Mouse (Mus musculus): ENCODE results near the gene Tbl1xr1. TPM values are rescaled to one million over a fixed set of nuclear protein-coding genes. Genes with fewer than 3 reads are reported as not detected.
A peak's percentile ranks its signal among the peaks of the same experiment; 100 is the strongest.

The Tbl1xr1 gene
- total RNA-seq, 2 experiments from 2014 or later: 11.9 to 53.7 TPM

- no peak for ATAC-seq (replicated peaks; ENCODE audit: low FRiP score, poor library complexity, severe bottlenecking)
Observed at GRCm38 (mm10) chr3:22084222-22084996, 8.0 kb downstream of the Tbl1xr1 start.

- ATAC-seq (replicated peaks; ENCODE audit: low FRiP score, poor library complexity, severe bottlenecking): no peak
Observed at GRCm38 (mm10) chr3:22089825-22090224, 13.4 kb downstream of the Tbl1xr1 start.

GRCm38 (mm10) chr3:22090431-22091265 lies 14.2 kb downstream of the Tbl1xr1 start:
- no peak for ATAC-seq (replicated peaks; ENCODE audit: low FRiP score, poor library complexity, severe bottlenecking)

- ATAC-seq (replicated peaks; ENCODE audit: low FRiP score, poor library complexity, severe bottlenecking): no peak
Observed at GRCm38 (mm10) chr3:22091266-22091550, 14.8 kb downstream of the Tbl1xr1 start.

GRCm38 (mm10) chr3:22091681-22092080 lies 15.2 kb downstream of the Tbl1xr1 start:
- no peak for ATAC-seq (replicated peaks; ENCODE audit: low FRiP score, poor library complexity, severe bottlenecking)

GRCm38 (mm10) chr3:22092784-22093183 lies 16.3 kb downstream of the Tbl1xr1 start:
- ATAC-seq (replicated peaks; ENCODE audit: low FRiP score, poor library complexity, severe bottlenecking): no peak

- ATAC-seq (replicated peaks; ENCODE audit: low FRiP score, poor library complexity, severe bottlenecking): no peak
Observed at GRCm38 (mm10) chr3:22103986-22104515, 27.6 kb downstream of the Tbl1xr1 start.

- no peak for ATAC-seq (replicated peaks; ENCODE audit: low FRiP score, poor library complexity, severe bottlenecking)
Observed at GRCm38 (mm10) chr3:22105471-22105870, 29.0 kb downstream of the Tbl1xr1 start.

- ATAC-seq (replicated peaks; ENCODE audit: low FRiP score, poor library complexity, severe bottlenecking): no peak
Observed at GRCm38 (mm10) chr3:22108013-22108412, 31.6 kb downstream of the Tbl1xr1 start.

GRCm38 (mm10) chr3:22109651-22110050 lies 33.2 kb downstream of the Tbl1xr1 start:
- no peak for ATAC-seq (replicated peaks; ENCODE audit: low FRiP score, poor library complexity, severe bottlenecking)

- no peak for ATAC-seq (replicated peaks; ENCODE audit: low FRiP score, poor library complexity, severe bottlenecking)
Observed at GRCm38 (mm10) chr3:22113773-22114172, 37.3 kb downstream of the Tbl1xr1 start.

GRCm38 (mm10) chr3:22115221-22115620 lies 38.8 kb downstream of the Tbl1xr1 start:
- ATAC-seq (replicated peaks; ENCODE audit: low FRiP score, poor library complexity, severe bottlenecking): no peak

GRCm38 (mm10) chr3:22115678-22116077 lies 39.2 kb downstream of the Tbl1xr1 start:
- no peak for ATAC-seq (replicated peaks; ENCODE audit: low FRiP score, poor library complexity, severe bottlenecking)

GRCm38 (mm10) chr3:22116188-22116587 lies 39.7 kb downstream of the Tbl1xr1 start:
- ATAC-seq (replicated peaks; ENCODE audit: low FRiP score, poor library complexity, severe bottlenecking): no peak

- ATAC-seq (replicated peaks; ENCODE audit: low FRiP score, poor library complexity, severe bottlenecking): no peak
Observed at GRCm38 (mm10) chr3:22121741-22122140, 45.3 kb downstream of the Tbl1xr1 start.

GRCm38 (mm10) chr3:22123145-22123544 lies 46.7 kb downstream of the Tbl1xr1 start:
- ATAC-seq (replicated peaks; ENCODE audit: low FRiP score, poor library complexity, severe bottlenecking): peak; percentile 14; the same call in 1 of the 2 replicates

GRCm38 (mm10) chr3:22126251-22126826 lies 49.9 kb downstream of the Tbl1xr1 start:
- ATAC-seq (replicated peaks; ENCODE audit: low FRiP score, poor library complexity, severe bottlenecking): no peak

- no peak for ATAC-seq (replicated peaks; ENCODE audit: low FRiP score, poor library complexity, severe bottlenecking)
Observed at GRCm38 (mm10) chr3:22131277-22131676, 54.8 kb downstream of the Tbl1xr1 start.

- ATAC-seq (replicated peaks; ENCODE audit: low FRiP score, poor library complexity, severe bottlenecking): no peak
Observed at GRCm38 (mm10) chr3:22133626-22134025, 57.2 kb downstream of the Tbl1xr1 start.

GRCm38 (mm10) chr3:22137793-22138579 lies 61.5 kb downstream of the Tbl1xr1 start:
- no peak for ATAC-seq (replicated peaks; ENCODE audit: low FRiP score, poor library complexity, severe bottlenecking)

Measured in erythroid progenitor cell, adult 5-6 weeks (primary cell).